Mouse (Mus musculus) liver (tissue): Measurements from ENCODE around the gene Cbln1.
A peak's percentile ranks its signal among the peaks of the same experiment; 100 is the strongest.

Experiments
- DNase-seq: peaks from one replicate; pipeline ENCODE4 v3.0.0-alpha.2; 2020; ENCODE audit warnings: mixed read lengths

Gene Cbln1

DNA sequence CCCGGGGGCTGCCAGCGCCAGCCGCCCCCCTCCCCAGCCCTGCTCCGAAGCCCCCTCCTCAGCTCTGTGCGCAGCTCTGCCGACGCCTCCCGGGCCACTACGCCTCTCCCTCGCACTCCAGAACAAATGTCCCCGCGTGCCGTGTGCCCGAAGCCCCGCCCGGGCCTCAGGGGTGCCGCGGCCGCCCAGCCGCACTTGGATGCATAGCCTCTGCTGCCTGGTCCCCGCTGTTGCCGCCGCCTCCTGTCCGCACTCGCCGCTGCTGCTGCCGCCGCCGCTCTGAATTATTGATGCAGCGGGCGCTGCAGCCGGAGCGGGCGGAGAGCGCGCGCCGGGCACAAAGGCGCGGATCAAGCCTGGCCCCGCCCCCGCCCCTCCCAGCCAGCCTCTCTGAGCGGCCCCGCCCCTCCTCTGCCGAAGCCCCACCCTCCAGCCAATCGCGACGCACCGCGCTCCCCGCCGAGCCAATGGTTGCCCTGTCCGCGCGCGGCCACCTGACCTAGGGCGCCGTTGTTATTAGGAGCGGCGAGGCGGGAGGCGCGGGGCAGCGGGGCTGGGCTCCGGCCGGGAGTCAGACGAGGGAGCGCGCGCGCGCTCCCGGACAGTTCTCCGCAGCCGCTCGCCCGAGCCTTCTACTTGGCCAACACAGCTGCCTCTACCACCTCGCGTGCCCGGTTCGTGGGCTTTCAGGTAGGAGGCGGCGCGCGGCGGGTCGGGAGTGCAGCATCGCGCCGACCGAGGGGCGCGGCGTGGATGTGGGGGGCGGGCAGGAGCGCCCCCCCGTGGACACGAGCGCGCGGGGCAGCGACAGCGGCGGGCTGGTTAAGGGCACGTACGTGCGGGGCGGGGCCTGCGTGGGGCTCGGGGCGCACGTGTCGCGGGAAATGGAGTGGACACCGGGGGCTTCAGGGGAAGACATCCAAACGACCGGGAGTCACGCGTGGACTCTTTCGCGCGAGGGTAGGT is at the start of gene Cbln1:
Gene Cbln1, minus strand, starts transcription at position 339 of the 966 bp plus-strand sequence.
- peak; percentile 88 for DNase-seq

DNA sequence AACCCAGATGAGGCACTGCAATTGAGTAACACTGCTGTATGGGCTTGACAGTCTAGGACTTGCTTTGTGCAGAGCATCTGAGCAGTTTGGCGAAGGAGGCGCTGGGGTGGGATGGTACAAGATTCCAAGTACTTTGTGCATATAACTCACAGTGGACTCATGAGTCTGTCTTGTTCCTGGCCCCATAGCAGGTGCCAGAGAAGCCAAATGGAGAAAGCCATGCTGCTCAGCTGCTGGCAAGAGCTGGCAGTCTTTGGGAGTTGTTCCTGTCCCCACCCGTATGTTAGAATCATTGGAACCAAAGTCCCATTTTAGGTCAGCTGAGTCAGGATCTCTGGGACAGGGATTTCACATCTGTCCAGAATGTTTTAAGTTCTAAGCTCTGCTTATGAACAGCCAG is 44.7 kb upstream of the Cbln1 start:
- DNase-seq = no peak

DNA sequence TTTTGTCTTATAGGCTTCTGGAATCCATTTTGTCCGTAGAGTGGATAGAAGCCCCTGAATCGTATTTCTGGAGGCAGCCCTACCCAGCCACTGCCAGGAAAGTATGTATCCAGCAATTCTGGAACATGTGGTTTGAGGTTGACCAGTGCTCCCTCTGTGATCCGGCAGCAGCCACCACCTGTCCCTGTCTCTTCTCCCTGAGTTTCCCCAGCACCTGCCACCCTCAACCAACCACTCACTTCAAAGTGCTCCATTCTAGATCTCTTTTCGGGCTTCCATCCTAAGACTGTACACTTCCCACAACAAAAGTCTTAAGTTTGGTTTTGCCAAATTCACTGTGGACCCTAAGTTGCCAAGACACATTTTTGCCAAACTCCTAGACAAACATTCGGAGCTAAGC is 41.4 kb upstream of the Cbln1 start:
- DNase-seq = no peak

DNA sequence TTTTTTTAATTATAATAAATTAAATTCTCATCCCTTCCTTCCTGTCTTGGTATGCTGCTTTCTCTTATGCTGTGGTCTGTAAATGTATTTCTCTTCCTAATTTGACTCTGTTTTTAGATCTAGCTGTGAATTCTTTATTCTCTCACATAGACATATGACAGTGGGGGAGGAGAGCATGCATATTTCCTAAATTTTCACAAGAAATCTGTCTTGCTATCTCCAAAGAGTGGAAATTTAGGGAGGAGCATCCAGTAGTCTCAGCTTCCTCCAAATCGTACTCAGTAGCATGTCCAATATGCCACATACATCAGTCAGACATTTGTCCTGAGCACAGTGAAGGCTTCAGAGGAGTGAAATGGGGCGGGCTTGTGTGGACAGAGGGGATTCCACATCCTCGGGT is 40.9 kb upstream of the Cbln1 start:
- no peak for DNase-seq

DNA sequence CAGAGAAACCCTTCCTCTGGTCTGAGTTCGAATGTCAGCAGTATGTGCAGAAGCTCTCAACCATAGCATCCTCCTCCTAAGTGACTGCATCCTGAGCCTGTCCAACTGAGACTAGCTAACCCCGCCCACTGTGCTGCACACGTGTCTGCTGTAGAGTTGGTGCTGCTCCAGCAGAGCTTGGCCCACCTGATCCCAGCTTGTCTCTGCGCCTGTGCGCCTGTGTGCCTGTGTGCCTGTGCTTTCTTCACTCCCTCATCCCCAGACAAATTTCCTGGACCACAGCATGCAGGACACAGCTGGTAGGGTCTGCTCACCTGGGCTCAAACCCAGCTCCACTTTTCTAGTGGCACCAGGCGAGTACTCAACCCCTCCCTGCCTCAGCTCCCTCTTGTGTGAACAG is 40.2 kb upstream of the Cbln1 start:
- no peak for DNase-seq

DNA sequence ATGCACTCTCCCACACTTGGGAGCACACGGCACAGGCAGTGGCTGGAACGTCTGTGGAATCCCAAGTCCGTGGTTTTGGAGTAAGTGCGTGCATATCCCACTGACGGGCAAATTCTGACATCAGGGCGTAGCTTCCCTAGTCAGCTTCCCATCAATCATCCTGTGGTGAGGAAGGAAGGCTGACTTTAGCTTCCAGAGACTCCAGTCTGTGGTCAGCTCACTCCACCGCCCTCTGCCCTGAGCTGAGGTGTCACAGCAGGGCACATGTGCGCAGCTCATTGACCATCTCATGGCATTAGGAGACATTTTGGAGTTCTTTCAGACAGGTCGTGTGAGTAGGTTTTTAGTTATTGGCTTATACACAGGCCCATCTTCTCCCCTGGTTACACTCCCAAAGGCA is 34.6 kb upstream of the Cbln1 start:
- no peak for DNase-seq

DNA sequence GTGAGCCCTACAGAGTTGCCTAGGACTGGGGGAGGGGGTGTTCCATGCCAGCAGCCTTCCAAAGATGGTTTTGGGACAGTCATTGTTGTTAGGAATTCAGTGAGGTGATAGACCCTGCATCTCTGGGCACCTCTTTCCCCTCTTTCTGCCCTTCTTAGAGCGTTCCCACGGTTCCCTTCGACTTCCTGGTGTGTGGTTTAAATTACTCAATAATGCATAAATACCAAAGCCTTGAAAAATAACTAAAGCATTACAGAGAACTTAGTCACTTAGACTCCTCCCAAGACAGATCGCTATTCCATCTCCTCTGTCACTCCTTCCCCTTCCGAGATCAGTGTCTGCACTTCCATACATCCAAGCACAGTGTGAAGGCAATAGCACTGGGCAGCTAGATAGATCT is 32.0 kb upstream of the Cbln1 start:
- DNase-seq = no peak

DNA sequence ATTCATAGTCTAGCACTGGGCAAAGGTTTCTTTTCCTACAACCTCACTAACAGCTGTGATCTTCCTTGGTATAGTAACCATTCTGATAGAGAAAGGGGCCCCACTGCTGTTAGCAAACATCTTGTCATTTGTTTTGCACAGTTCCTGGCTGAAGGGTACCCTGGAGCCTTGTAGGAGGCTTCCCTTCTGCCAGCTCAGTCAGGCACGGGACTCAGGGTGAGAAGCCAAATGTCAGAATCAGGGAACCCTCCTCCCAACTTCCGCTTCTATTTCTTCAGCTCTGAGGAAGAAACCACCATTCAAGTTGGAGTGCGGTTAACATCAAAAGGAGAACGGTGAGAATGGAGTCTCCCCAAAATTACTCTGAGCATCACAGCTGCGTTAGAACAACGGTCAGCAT is 30.3 kb upstream of the Cbln1 start:
- DNase-seq = no peak

DNA sequence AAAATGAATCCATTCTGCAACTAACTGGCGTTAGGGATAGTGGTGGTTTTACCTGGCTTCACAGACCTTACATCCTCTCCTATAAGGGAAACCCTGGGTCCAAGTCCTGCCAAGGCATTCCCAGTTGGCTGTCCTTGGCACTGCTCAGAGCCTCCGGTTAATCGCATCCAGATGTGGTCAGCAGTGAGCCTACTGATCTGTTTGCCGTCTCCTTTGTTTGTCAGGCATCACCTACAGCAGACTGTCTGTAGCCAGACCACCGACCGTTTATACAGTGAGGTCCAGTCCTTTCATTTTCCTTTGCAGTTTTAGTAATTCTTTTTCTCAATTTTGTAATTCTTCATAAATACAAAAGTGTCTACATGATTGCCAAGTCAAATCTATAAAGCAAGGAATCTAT is 25.2 kb upstream of the Cbln1 start:
- DNase-seq = no peak

DNA sequence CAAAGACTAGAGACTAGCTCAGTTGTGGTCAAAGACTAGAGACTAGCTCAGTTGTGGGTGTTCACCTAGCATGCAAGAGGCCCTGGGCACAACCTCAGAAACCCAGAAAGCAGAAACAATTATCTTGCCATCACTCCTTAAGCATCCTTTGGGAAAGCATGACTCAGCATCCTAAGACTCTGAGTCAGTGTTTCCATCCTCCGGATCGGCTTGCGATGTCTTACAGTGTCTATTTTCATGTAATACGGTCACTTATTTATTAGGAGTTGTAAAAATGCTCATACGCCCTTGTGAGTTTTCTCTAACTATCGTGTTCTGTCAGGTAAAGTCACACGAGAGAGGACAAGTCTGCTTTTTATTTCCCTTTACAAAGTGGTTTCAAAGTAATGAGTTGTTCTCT is 24.1 kb upstream of the Cbln1 start:
- DNase-seq = no peak

DNA sequence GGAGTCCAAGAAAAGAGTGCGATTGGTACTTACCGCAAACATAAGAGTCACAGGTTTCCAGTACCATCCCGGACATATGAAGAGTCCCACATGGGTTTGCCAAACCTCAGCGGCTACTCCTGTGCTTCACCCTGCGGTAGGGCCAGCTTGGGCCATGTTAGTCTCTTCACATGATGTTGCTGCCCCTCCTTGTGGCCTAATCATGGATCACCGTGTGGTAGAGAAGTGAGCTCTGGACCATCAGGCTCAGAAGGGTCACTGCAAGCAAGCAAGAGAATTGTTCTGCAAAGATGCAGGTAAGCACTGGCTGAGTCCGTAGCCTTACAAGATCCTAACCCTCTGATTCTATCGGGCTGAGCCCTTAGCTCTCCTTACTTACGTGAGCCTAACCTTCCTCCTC is 22.5 kb upstream of the Cbln1 start:
- no peak for DNase-seq

DNA sequence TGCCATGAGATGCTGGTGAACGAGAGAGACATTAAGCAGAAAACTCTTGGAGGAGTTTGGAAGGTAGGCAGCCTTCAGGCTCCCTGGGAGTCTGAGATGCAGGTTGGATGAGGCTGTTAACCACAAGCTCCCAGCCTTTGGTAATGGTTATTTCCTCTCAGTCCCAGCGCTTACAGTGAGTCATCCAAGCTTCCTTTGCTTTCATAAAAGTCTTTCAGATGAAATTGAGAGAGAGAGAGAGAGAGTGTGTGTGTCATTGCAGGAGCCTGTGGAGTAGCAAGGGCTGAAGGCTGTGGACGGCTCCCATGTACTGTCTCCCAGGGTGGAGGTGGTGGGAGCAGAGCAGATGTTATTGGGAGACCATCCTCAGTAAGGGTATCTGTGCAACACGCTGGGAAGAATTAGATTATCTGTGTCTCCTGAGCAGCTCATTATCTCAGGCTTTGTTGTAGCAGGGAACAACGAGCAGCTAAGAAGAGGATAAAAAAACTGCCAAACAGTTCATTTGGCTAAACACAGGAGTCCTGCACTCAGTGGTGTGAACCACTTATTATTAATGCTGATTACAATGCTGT is 17.5 kb upstream of the Cbln1 start:
- DNase-seq = no peak

DNA sequence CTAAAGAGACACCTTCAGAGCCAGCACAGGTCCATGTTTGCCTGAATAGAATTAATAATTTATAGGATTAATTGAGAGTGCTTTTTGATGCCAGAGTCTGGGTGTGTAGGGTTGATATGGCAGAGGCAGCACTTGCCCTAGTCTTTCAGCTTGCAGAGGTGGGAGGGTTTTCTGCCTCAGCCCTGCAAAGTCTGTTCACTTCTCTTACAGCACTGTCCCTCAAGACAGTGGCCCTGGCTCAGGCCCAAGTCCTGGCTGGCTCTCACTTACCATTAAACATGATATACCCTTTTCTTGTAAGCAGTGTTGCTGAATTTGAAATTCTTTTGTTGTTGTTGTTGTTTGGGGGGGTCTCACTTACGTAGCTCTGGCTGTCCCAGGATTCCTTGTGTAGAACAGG is 9.0 kb upstream of the Cbln1 start:
- no peak for DNase-seq

DNA sequence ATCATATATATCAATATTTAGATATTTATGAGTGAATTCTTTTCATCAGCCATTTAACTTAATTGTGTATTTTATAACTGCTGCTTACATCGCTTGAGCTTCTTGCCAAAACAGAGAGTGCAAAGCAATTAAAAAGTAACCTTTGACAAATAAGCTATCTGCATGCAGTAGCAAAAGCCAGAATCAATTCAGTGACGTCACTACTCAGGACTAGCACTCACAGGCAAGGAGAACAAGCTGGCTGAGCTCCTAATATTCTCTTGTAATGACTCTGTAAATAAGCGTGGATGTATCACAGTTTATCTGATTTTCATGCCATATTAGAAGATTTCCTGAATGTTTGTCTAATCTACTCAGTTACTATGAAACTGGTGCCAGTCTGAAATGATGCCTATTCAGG is 5.8 kb upstream of the Cbln1 start:
- no peak for DNase-seq

DNA sequence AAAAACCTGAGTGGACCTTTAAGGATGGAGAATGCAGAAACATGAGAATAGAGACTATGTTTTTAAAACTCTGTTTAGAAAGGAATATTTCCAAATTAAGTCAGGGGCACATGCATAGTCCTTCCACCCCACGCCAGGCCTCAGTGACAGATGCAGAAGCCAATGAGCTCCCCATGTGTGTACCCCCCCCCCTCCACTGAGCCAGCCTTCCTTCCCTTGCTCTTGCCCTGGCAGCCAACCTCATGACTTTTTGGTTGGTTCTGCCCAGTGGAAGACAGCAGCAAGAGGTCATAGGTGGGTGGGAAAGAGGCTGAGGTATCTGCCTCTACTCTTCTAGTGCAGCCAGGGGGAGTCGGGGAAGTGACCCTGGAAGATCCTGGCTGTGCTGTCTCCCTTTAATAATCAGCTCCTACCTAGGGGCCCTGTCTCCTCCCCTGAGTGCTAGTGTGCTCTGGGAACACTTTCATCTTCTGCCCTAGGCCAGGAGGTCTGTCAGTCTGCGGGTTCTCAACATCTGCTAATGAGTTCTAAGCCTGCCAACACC is 4.8 kb upstream of the Cbln1 start:
- DNase-seq = no peak

DNA sequence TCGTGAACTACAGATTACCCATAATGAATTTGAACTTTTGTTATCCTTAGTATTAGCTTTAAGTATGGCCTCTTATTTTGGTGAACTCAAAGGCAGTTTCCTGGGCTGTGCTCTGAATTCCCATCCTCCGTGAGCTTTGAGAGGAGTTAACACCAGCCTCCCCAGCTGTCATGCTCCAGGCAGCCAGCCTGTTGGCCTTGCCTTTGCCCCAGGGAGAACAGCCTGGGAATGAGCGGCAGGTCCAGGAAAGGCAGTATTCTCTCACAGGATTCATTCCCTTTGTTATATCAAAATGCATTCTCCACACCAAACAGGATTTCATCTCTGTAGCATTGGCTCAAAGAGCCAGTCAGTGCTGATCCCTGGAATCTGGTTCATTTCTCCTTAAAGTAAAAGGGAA is 3.1 kb upstream of the Cbln1 start:
- no peak for DNase-seq

DNA sequence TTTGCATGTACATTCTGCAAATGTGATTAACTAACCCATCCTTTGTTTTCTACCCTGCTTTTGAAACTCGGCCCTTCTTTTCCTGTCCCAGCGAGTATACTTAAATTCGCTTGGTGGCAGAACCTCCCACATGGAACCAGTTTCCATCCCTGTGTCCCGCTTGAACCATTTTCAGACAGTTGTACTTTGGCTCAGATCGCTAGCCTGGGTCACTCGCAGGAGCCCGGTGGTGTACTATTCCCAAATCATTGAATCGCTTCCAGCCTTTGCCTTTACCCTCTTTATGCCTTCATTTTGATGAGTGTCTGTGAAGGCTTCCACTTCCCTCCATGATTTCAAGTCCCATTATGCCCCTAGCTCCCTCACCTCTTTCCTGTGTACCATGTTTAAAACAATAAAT is 2.0 kb upstream of the Cbln1 start:
- no peak for DNase-seq

DNA sequence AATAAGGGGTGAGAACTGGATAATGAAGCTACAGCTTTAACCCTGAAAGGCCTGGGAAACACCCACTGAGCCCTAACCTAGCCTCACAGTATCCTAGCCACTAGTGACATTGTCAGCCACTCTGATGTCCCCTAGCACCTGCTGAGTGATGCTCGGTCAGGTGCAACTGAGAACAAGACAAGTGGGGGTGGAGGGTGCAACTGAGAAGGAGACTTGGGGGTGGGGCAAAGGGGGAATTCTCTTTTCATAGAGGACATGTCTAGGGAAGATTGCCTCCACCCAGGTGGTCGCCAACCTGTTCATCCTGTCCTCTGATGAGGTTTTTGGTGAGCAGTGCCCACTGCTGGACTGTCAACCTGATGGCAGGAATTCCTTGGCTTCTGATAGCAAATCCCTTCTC is 1.5 kb upstream of the Cbln1 start:
- no peak for DNase-seq

DNA sequence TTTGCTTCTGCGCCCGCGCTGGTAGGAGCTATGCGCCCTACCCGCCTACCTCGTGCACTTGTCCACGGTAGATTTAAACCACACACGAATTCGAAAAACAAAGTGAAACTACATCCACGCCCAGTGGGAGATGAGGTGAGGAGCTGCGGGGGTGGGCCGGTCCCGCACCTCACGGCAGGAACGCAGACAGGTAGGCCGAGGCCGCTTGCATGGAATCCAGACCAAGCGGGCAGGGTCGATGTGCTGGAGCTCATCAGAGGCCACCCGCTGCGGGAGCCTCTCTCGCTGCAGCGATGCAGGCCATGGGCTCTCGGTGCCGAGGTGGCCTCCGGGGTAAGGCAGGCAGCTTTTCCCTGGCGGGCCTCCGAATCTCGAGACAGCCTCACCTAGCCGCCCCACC is 905 bp upstream of the Cbln1 start:
- no peak for DNase-seq

DNA sequence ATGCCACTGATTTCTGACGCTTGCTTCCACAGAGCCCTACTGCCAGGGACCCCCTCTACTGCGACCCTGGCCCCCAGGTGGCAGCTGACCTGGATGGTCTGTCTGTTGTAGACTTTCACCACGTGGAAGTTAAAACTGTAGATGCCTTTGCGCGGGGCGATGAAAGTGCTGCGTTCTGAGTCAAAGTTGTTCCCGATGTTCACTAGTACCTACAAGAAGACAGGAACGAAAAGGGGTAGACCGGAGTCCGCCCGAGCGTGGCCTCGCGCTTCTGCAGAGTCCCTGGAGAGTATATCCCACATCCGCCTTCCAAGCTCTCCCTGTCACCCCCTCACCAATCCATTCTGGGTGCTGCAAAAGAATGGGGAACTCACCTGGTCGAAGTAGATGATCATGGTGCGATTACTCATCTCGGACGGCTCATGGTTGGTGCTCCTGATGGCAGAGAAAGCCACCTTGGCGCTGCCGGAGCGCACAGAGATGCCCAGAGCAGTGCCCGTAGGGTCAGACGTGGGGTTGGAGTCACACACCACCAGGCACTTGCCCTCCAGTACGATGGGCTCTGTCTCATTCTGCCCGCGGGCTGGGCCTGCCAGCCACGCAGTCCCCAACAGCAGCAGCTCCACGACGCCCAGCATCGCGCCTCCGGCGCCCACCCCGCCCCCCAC is 672 bp downstream of the Cbln1 start:
- DNase-seq = no peak

DNA sequence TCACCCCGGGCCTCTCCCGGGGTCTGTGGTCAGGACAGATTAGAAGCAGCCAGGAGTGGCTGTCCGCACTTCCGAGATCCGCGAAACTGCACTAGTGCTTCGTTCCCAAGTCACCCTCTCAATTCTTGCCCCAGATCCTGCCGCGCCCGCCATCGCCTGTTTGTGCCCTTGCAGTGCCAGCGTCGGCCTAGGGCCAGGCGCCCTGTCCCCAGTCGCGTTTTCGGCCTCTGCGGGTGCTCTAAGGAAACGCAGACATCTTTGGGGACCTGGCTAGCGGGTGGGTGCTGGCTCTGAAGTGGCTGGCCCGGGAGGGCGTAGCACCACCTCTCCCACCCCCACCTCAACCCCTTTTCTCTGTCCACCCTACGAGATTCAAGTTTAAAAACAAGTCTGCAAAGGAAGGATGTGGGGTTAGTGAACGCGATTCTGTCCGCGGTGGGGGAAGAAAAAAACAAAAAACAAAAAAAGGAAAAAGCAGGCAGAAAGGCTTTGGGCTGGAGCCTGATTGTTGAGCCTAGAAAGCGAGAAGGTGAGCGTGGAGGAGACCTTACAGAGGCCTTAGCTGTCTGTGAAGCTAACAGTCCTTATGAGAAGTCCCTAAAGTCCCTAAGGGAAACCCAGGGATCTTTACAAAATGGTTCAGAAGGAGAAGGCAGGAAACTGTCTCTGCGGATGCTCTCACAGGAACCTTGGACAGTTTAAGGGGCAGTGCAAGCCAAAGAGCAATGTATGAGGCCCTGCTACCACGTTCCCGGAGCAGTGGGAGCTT is 1.4 kb downstream of the Cbln1 start:
- no peak for DNase-seq

DNA sequence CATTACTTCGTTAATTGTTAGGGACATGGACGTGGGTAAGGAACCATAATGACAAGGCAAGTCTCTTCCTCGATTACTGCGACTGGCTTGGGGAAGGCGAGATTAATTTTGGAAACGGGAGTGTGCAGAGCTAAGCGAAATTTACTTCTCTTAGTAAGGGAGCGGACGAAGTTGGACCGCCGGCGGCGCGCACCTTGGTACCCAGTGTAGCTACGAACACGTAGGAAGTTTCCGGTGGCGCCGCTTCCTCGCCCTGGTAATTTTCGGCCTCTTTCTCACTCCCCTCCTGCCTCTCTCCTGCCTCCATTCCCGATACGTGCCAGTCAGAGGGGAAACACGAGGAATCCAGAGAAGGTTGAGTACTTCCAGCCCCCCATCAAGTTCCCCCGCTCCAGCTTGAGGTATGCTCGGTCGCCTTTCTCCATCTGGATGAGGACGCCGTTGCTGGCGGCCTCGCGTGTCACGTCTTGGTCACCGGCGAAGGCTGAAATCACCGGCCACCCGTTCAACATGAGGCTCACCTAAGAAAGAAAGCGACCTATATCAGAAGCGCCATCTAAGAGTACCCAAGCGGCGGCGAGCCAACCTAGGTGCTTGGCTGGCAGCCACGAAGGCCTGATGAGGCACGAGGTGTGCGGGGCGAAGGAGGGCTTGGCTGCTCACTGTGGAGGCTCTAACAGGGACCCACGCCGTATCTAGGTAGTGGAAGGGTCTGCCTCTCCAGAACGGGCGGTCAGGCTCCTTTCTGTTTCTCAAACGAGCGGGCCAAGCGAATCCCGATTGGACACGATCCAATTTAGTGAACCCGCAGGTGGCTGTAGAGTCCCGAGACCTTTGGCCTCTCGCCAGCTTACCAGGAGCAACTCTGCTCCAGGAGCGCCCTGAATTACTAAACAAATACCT is 2.2 kb downstream of the Cbln1 start:
- no peak for DNase-seq
